Mouse (Mus musculus) midbrain, embryonic 14.5 days (tissue): ENCODE results near the gene Ptgs2. TPM values are rescaled to one million over a fixed set of nuclear protein-coding genes. Genes with fewer than 3 reads are reported as not detected.

ENCODE experiments used
- ATAC-seq: fragments of 200-750 bp; cut with Nextera tagmentation; 2 replicates; pipeline ENCODE4 v1.8.0; 2017; ENCODE audit warnings: moderate number of reproducible peaks, moderate library complexity; ENCODE audit not compliant: low FRiP score, low TSS enrichment
- DNase-seq: peaks from one replicate; pipeline ENCODE4 v3.0.0-alpha.2; 2015
- H3K27ac ChIP-seq: fragments of 300-500 bp; sonication (generic); replicated peaks from 2 replicates; pipeline ENCODE4 v1.5.1; 2014; ENCODE audit warnings: mild to moderate bottlenecking, low read depth, low read length, moderate library complexity
- H3K27me3 ChIP-seq: fragments of 300-500 bp; sonication (generic); 2 replicates; pipeline ENCODE4 v1.6.1; 2014; ENCODE audit warnings: low read length, control low read depth, mixed read lengths; ENCODE audit not compliant: control insufficient read depth, insufficient read depth
- H3K36me3 ChIP-seq: fragments of 300-500 bp; sonication (generic); 2 replicates; pipeline ENCODE4 v1.6.1; 2014; ENCODE audit warnings: low read length, control low read depth; ENCODE audit not compliant: control insufficient read depth, insufficient read depth
- H3K4me1 ChIP-seq: fragments of 300-500 bp; sonication (generic); 2 replicates; pipeline ENCODE4 v1.6.1; 2014; ENCODE audit warnings: mild to moderate bottlenecking, antibody characterized with exemption, low read length, control low read depth; ENCODE audit not compliant: control insufficient read depth, insufficient read depth
- H3K4me2 ChIP-seq: fragments of 300-500 bp; sonication (generic); 2 replicates; pipeline ENCODE4 v1.6.1; 2014; ENCODE audit warnings: mild to moderate bottlenecking, low read length, moderate library complexity
- H3K4me3 ChIP-seq: fragments of 300-500 bp; sonication (generic); replicated peaks from 2 replicates; pipeline ENCODE4 v1.5.1; 2014; ENCODE audit warnings: low read depth, low read length
- H3K9ac ChIP-seq: fragments of 300-500 bp; sonication (generic); replicated peaks from 2 replicates; pipeline ENCODE4 v1.6.1; 2014; ENCODE audit warnings: mild to moderate bottlenecking, low read length, moderate library complexity
- H3K9me3 ChIP-seq: fragments of 300-500 bp; sonication (generic); 2 replicates; pipeline ENCODE4 v1.6.1; 2016; ENCODE audit warnings: low read length, control low read depth, mixed read lengths; ENCODE audit not compliant: control insufficient read depth
- WGBS: fragments of 180-500 bp; shearing (Covaris S2); extraction: QIAGEN DNeasy Blood & Tissue Kit; methylation state at CpG from one replicate; pipeline ENCODE4 v1.1.7; 2014; 5-methylcytosine and 5-hydroxymethylcytosine counted together
- polyA plus RNA-seq: library from polyadenylated mRNA; unstranded; fragments of >200 nt; fragmentation: Nextera tagmentation; extraction: Ambion mirVana; gene quantifications from 2 replicates; pipeline ENCODE4 v1.2.1, GENCODE M21; 2014

Ptgs2 gene
- polyA plus RNA-seq = not detected in 2 replicates

- peak; percentile 80 for ATAC-seq
- Histone ChIP-seq H3K27me3 (0 out of 2 replicates have a peak, but pooled peaks cover 4% of the 10 kb centered on the region), H3K36me3 (no peaks in the 10 kb centered on the region), H3K4me1 (peaks cover 9% of the 10 kb centered on the region; the same call in 1 of the 2 replicates), H3K9me3 (no peaks in the 10 kb centered on the region), H3K27ac (no peak within 1 kb of the TSS), H3K4me3 (peak within 1 kb of the TSS; percentile 45), H3K9ac (peak within 1 kb of the TSS; percentile 56), H3K4me2 (peak within 1 kb of the TSS; percentile 96)
- peak; percentile 66 for DNase-seq
- WGBS = 2% methylated on average over 26 of the region's 26 CpGs
Measured at GRCm38 (mm10) chr1:150099790-150100333, at the start of gene Ptgs2. TSS of gene Ptgs2 (plus strand) at chr1:150100031.

- Histone ChIP-seq H3K9me3 (no peaks in the 10 kb centered on the region), H3K27ac (no peak overlapping the region), H3K9ac (no peak overlapping the region), H3K4me1 (no peaks in the 10 kb centered on the region), H3K36me3 (no peaks in the 10 kb centered on the region), H3K4me3 (no peak overlapping the region), H3K27me3 (no peaks in the 10 kb centered on the region), H3K4me2 (no peak overlapping the region)
- ATAC-seq = no peak
- no peak for DNase-seq
- WGBS = 90% methylated on average over 1 of the region's 1 CpGs
Measured at GRCm38 (mm10) chr1:150050256-150050655, 49.6 kb upstream of the Ptgs2 start.

- H3K27ac ChIP-seq = no peak overlapping the region
- no peaks in the 10 kb centered on the region for H3K9me3 ChIP-seq
- no peak overlapping the region for H3K4me2 ChIP-seq
- ATAC-seq (no peak), DNase-seq (no peak)
- 96% methylated on average over 1 of the region's 1 CpGs for WGBS
- H3K27me3 ChIP-seq = no peaks in the 10 kb centered on the region
- no peaks in the 10 kb centered on the region for H3K4me1 ChIP-seq
- H3K36me3 ChIP-seq = no peaks in the 10 kb centered on the region
- no peak overlapping the region for H3K9ac ChIP-seq
- no peak overlapping the region for H3K4me3 ChIP-seq
Measured at GRCm38 (mm10) chr1:150065684-150066083, 34.1 kb upstream of the Ptgs2 start.

- DNase-seq (no peak), ATAC-seq (no peak)
- 92% methylated on average over 3 of the region's 3 CpGs for WGBS
Measured at GRCm38 (mm10) chr1:150072880-150073279, 27.0 kb upstream of the Ptgs2 start.

GRCm38 (mm10) chr1:150074609-150075008 lies 25.2 kb upstream of the Ptgs2 start:
- ATAC-seq (no peak), DNase-seq (no peak)
- H3K4me1 ChIP-seq = no peaks in the 10 kb centered on the region
- no peak overlapping the region for H3K27ac ChIP-seq
- H3K4me2 ChIP-seq = no peak overlapping the region
- no peak overlapping the region for H3K4me3 ChIP-seq
- no peaks in the 10 kb centered on the region for H3K9me3 ChIP-seq
- H3K27me3 ChIP-seq = no peaks in the 10 kb centered on the region
- no peaks in the 10 kb centered on the region for H3K36me3 ChIP-seq
- WGBS = 88% methylated on average over 1 of the region's 1 CpGs
- H3K9ac ChIP-seq = no peak overlapping the region

More at GRCm38 (mm10) chr1:150072880-150073279, 27.0 kb upstream of the Ptgs2 start:
- Histone ChIP-seq H3K4me2 (no peak overlapping the region), H3K4me1 (no peaks in the 10 kb centered on the region), H3K27me3 (no peaks in the 10 kb centered on the region), H3K4me3 (no peak overlapping the region), H3K9ac (no peak overlapping the region), H3K36me3 (no peaks in the 10 kb centered on the region), H3K9me3 (no peaks in the 10 kb centered on the region), H3K27ac (no peak overlapping the region)

- Histone ChIP-seq H3K4me1 (no peaks in the 10 kb centered on the region), H3K4me3 (no peak overlapping the region), H3K36me3 (no peaks in the 10 kb centered on the region), H3K9me3 (no peaks in the 10 kb centered on the region), H3K27me3 (no peaks in the 10 kb centered on the region), H3K27ac (no peak overlapping the region), H3K4me2 (no peak overlapping the region), H3K9ac (no peak overlapping the region)
- DNase-seq = no peak
- ATAC-seq = no peak
- 90% methylated on average over 6 of the region's 6 CpGs for WGBS
Measured at GRCm38 (mm10) chr1:150089040-150089692, 10.7 kb upstream of the Ptgs2 start.

GRCm38 (mm10) chr1:150090229-150090628 lies 9.6 kb upstream of the Ptgs2 start:
- Histone ChIP-seq H3K27ac (no peak overlapping the region), H3K36me3 (no peaks in the 10 kb centered on the region), H3K27me3 (no peaks in the 10 kb centered on the region), H3K4me1 (no peaks in the 10 kb centered on the region), H3K9me3 (no peaks in the 10 kb centered on the region), H3K4me2 (no peak overlapping the region), H3K4me3 (no peak overlapping the region), H3K9ac (no peak overlapping the region)
- ATAC-seq (0 out of 2 replicates have a peak, but pooled peaks have one; percentile 32), DNase-seq (peak; percentile 1)
- WGBS = 18% methylated on average over 1 of the region's 1 CpGs

GRCm38 (mm10) chr1:150097036-150097435 lies 2.8 kb upstream of the Ptgs2 start:
- H3K4me1 ChIP-seq = peaks cover 9% of the 10 kb centered on the region; the same call in 1 of the 2 replicates
- no peak overlapping the region for H3K9ac ChIP-seq
- H3K27me3 ChIP-seq = 0 out of 2 replicates have a peak, but pooled peaks cover 4% of the 10 kb centered on the region
- no peak overlapping the region for H3K27ac ChIP-seq
- WGBS = 92% methylated on average over 2 of the region's 2 CpGs
- no peaks in the 10 kb centered on the region for H3K9me3 ChIP-seq
- DNase-seq = no peak
- no peak overlapping the region for H3K4me3 ChIP-seq
- no peak for ATAC-seq
- no peak overlapping the region for H3K4me2 ChIP-seq
- no peaks in the 10 kb centered on the region for H3K36me3 ChIP-seq

GRCm38 (mm10) chr1:150097721-150098120 lies 2.1 kb upstream of the Ptgs2 start:
- DNase-seq = no peak
- Histone ChIP-seq H3K4me1 (peaks cover 9% of the 10 kb centered on the region; the same call in 1 of the 2 replicates), H3K27me3 (0 out of 2 replicates have a peak, but pooled peaks cover 4% of the 10 kb centered on the region), H3K36me3 (no peaks in the 10 kb centered on the region), H3K4me3 (no peak overlapping the region), H3K4me2 (no peak overlapping the region), H3K27ac (no peak overlapping the region), H3K9ac (no peak overlapping the region), H3K9me3 (no peaks in the 10 kb centered on the region)
- no peak for ATAC-seq
- WGBS = 71% methylated on average over 1 of the region's 1 CpGs
